Mouse (Mus musculus) kidney, postnatal 0 days (tissue): ENCODE data around the gene Aven. TPM values are rescaled to one million over a fixed set of nuclear protein-coding genes. Genes with fewer than 3 reads are reported as not detected.
"Not testable (repeated sequence)": the region's sequence is repeated elsewhere in the genome, so short reads cannot be mapped to it uniquely, and the experiment has no call there.

ENCODE experiments used
- ATAC-seq: fragments of 200-750 bp; cut with Nextera tagmentation; replicated peaks from 2 replicates; pipeline ENCODE4 v1.8.0; 2017; ENCODE audit warnings: low read depth, moderate number of reproducible peaks, moderate TSS enrichment, moderate library complexity; ENCODE audit not compliant: low FRiP score
- DNase-seq: peaks from one replicate; pipeline ENCODE4 v3.0.0-alpha.2; 2016; ENCODE audit warnings: low spot score
- H3K27ac ChIP-seq: fragments of 300-500 bp; sonication (generic); 2 replicates; pipeline ENCODE4 v1.5.1; 2014; ENCODE audit warnings: mild to moderate bottlenecking
- H3K27me3 ChIP-seq: fragments of 300-500 bp; sonication (generic); 2 replicates; pipeline ENCODE4 v1.6.1; 2014; ENCODE audit warnings: low read length, mixed read lengths; ENCODE audit not compliant: insufficient read depth
- H3K36me3 ChIP-seq: fragments of 300-500 bp; sonication (generic); 2 replicates; pipeline ENCODE4 v1.6.1; 2014; ENCODE audit warnings: low read length, mixed read lengths; ENCODE audit not compliant: insufficient read depth
- H3K4me1 ChIP-seq: fragments of 300-500 bp; sonication (generic); replicated peaks from 2 replicates; pipeline ENCODE4 v1.6.1; 2014; ENCODE audit warnings: antibody characterized with exemption, low read length, mixed read lengths; ENCODE audit not compliant: insufficient read depth
- H3K4me2 ChIP-seq: fragments of 300-500 bp; sonication (generic); 2 replicates; pipeline ENCODE4 v1.6.1; 2014; ENCODE audit warnings: mild to moderate bottlenecking, low read length, moderate library complexity, mixed read lengths
- H3K4me3 ChIP-seq: fragments of 300-500 bp; sonication (generic); replicated peaks from 2 replicates; pipeline ENCODE4 v1.5.1; 2014; ENCODE audit warnings: low read depth, low read length
- H3K9ac ChIP-seq: fragments of 300-500 bp; sonication (generic); 2 replicates; pipeline ENCODE4 v1.6.1; 2014; ENCODE audit warnings: low read depth, low read length
- H3K9me3 ChIP-seq: fragments of 300-500 bp; sonication (generic); replicated peaks from 2 replicates; pipeline ENCODE4 v1.6.1; 2016; ENCODE audit warnings: low read length, inconsistent platforms, mixed read lengths
- CTCF ChIP-seq: IDR thresholded peaks from 2 replicates; pipeline ENCODE4 v1.5.1; 2016; ENCODE audit warnings: antibody characterized with exemption, low read depth, mild to moderate bottlenecking, moderate library complexity
- WGBS: fragments of 180-500 bp; shearing (Covaris S2); extraction: QIAGEN DNeasy Blood & Tissue Kit; methylation state at CpG from one replicate; pipeline ENCODE4 v1.1.7; 2014; 5-methylcytosine and 5-hydroxymethylcytosine counted together
- polyA plus RNA-seq: library from polyadenylated mRNA; unstranded; fragments of >200 nt; fragmentation: Nextera tagmentation; extraction: Ambion mirVana; gene quantifications from 2 replicates; pipeline ENCODE4 v1.2.1, GENCODE M21; 2015

The Aven gene
- polyA plus RNA-seq, result 5.4 and 6.2 TPM in 2 replicates

DNA sequence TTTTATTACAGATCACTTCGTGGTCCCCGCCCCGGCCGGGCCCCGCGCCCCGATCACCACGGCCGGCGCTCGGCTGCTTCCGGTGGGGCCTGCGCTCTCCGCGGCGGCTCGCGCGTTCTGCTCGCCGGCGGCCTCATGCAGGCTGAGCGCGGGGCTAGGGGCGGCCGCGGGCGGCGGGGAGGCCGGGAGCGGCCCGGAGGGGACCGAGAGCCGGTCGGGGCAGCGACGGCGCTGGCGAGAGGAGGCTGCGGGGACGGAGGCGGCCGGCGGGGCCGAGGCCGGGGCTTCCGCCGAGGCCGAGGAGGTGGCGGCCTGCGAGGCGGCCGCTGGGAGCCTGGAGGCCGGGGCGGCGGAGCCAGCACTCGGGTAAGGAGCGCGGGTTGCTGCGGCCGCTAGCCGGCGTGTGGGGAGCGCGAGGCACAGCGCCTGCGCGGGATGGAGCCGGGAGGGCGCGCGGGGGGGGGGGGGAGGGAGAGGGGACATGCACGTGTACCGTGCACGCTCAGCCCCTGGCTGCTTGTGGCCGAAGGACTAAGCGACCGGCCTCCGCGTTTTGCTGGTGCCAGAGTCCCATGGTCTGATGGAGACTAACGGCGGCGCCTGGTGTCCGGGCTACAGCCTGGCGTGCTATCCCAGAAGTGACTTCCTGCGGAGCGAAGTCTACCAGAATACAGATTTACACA is at the start of gene Aven:
TSS of gene Aven (plus strand) at position 109 of the 683 bp plus-strand sequence.
- Histone ChIP-seq H3K4me2 (peak within 1 kb of the TSS; percentile 84), H3K27ac (peak within 1 kb of the TSS; percentile 99), H3K36me3 (no peaks in the 10 kb centered on the region), H3K4me3 (peak within 1 kb of the TSS; percentile 78), H3K9ac (peak within 1 kb of the TSS; percentile 99), H3K9me3 (no peaks in the 10 kb centered on the region), H3K27me3 (no peaks in the 10 kb centered on the region), H3K4me1 (0 out of 2 replicates have a peak, but pooled peaks cover 5% of the 10 kb centered on the region)
- ATAC-seq, result peak; percentile 96
- no peak for TF ChIP-seq CTCF
- peak; percentile 93 for DNase-seq
- WGBS, result under 1% methylated on average over 59 of the region's 87 CpGs

DNA sequence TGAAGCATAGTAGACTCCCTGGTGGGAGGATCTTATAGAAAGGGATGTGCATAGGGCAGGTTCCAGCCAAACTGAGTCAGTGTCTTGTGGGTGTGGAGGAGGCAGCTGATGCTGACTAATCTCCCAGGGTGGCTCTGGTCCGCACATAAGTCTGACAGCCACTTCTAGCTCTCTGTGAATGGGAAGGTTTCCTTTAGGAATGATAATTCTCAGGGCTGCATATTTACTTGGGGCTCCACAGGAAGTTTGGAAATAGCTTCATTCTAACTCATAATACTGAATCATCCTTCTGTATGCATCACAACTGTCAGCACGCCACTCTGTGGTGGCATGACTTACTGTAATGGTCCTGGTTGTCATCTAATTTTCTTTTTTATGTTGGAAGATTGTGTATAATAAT is 49.3 kb upstream of the Aven start:
- WGBS, result 67% methylated on average over 2 of the region's 2 CpGs
- ATAC-seq, result no peak
- DNase-seq, result no peak

DNA sequence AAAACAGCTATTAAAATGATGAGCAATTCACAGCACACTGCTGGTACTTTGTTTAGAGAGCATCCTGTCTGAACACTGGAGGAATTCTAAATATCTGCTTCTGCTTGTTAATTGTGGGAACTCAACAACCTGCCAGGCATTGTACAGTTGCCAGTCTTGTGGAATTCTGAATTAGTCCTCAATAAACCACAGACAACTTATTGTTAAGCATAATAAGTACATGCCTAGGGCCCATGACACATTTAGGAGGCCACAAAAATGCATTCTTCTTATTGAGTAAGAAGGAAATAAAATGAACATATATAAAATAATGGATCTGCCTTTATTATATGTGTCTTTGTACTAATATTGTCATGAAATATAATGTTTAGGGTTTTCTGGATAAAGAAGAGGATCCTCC is 47.3 kb upstream of the Aven start:
- H3K9me3 ChIP-seq, result no peaks in the 10 kb centered on the region
- no peak overlapping the region for H3K27ac ChIP-seq
- H3K4me1 ChIP-seq, result no peaks in the 10 kb centered on the region
- H3K36me3 ChIP-seq, result no peaks in the 10 kb centered on the region
- no peak for ATAC-seq
- H3K9ac ChIP-seq, result no peak overlapping the region
- no peaks in the 10 kb centered on the region for H3K27me3 ChIP-seq
- H3K4me2 ChIP-seq, result no peak overlapping the region
- no peak overlapping the region for H3K4me3 ChIP-seq
- no peak for DNase-seq
- TF ChIP-seq CTCF, result no peak

More for the DNA sequence above, 49.3 kb upstream of the Aven start:
- Histone ChIP-seq H3K4me1 (no peaks in the 10 kb centered on the region), H3K4me2 (no peak overlapping the region), H3K27me3 (no peaks in the 10 kb centered on the region), H3K36me3 (no peaks in the 10 kb centered on the region), H3K4me3 (no peak overlapping the region), H3K9ac (no peak overlapping the region), H3K27ac (no peak overlapping the region), H3K9me3 (no peaks in the 10 kb centered on the region)
- no peak for TF ChIP-seq CTCF

DNA sequence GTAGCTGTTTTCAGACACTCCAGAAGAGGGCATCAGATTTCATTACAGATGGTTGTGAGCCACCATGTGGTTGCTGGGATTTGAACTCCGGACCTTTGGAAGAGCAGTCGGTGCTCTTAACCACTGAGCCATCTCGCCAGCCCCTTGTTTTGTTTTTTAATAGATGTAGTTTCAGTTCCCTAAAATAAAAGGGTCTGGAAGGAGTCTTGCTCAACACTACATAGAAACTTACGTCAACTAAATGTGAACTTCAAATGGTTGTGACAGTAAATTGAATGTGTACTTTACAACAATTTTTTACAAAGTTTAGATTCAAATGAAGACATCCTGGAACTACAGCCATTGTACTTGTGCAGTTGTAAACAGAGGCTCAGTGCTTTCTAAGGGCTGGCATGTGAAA is 44.7 kb upstream of the Aven start:
- H3K4me1 ChIP-seq, H3K27ac ChIP-seq, H3K27me3 ChIP-seq, H3K36me3 ChIP-seq, H3K9me3 ChIP-seq, DNase-seq, ATAC-seq, H3K4me2 ChIP-seq, H3K4me3 ChIP-seq, H3K9ac ChIP-seq: not testable (repeated sequence)
- WGBS, result 79% methylated on average over 4 of the region's 4 CpGs

DNA sequence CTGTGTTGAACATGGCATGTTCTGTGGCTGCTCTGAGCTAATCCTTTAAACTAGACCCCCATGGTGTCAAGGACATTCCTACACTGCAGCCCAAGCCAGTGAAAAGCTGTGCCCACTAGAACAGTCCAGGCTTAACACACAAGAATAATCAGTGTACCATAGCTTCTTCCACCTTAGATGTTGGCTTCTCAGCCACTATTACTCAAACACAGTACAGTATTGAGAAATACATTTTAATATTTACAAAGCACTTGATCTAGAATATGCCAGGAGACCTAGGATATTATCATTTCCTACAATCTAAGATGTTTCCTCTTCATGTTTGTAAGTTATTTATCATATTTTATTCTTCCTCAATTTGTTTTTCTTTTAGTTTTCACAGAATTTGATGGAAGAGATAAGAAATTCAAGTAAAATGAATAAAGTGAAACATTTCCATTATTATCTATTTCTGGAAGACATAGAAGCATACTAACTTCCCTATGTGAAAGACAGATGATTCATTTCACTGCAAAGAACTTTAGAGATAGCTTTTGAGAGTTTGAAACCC is 44.2 kb upstream of the Aven start:
- no peaks in the 10 kb centered on the region for H3K36me3 ChIP-seq
- DNase-seq (no peak), ATAC-seq (no peak)
- H3K4me3 ChIP-seq, result no peak overlapping the region
- H3K4me1 ChIP-seq, result no peaks in the 10 kb centered on the region
- TF ChIP-seq CTCF, result no peak
- H3K9ac ChIP-seq, result no peak overlapping the region
- no peak overlapping the region for H3K4me2 ChIP-seq
- no peaks in the 10 kb centered on the region for H3K27me3 ChIP-seq
- H3K9me3 ChIP-seq, result no peaks in the 10 kb centered on the region
- no peak overlapping the region for H3K27ac ChIP-seq

DNA sequence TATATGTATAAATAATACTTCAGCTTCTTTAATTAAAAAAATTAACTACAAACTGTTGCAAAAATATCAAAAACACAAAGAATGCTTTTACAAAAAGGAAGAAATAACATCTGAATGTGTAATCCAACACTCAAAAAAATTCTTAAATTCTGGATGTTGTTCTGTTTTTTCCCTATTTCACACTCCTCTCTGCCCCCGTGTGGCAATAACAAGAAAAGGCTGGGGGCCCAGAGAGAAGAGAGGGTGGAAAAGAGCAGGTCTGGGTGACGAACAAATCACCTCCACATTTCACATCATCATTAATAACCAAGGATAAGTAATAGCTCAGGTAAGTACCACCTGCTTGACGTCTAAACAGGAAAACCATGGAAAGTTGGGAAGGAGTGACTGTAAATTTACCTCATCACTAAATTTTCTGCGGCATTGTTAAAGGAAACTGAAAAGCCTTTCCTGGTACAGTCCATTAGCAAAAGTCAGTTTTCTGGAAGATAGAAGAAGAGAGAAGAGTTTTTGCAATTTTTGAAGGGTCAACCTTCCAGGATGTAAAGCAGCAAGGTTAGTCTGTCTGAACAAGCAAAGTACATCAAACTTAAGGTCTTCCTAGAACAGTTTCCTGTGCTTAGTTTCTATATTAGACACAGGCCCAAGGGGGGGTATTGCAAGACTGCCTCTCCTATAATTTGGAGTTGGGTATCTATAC is 43.0 kb upstream of the Aven start:
- H3K4me2 ChIP-seq, result no peak overlapping the region
- H3K27ac ChIP-seq, result no peak overlapping the region
- WGBS, result 32% methylated on average over 4 of the region's 4 CpGs
- ATAC-seq (no peak), DNase-seq (peak; percentile 44)
- H3K9ac ChIP-seq, result no peak overlapping the region
- H3K4me3 ChIP-seq, result no peak overlapping the region
- peak; percentile 70 for TF ChIP-seq CTCF
- H3K36me3 ChIP-seq, result no peaks in the 10 kb centered on the region
- no peaks in the 10 kb centered on the region for H3K27me3 ChIP-seq
- no peaks in the 10 kb centered on the region for H3K4me1 ChIP-seq
- no peaks in the 10 kb centered on the region for H3K9me3 ChIP-seq

- not testable (repeated sequence) for DNase-seq, H3K4me2 ChIP-seq, H3K9ac ChIP-seq, H3K4me3 ChIP-seq, H3K9me3 ChIP-seq, H3K27ac ChIP-seq, H3K36me3 ChIP-seq, ATAC-seq, H3K4me1 ChIP-seq, H3K27me3 ChIP-seq
Observed at GRCm38 (mm10) chr2:112452513-112452912, 40.3 kb upstream of the Aven start.
